Comparison of ENCODE assay signal across 9 mouse cellular contexts in genomic region chr11:70024151-70024514, GRCm38 (mm10). TPM values are rescaled to one million over a fixed set of nuclear protein-coding genes. Genes with fewer than 3 reads are reported as not detected.
DNase-seq lines count a peak whose midpoint lies in the region; ATAC-seq lines count a peak whose summit lies in the region.
"Had no signal": no experiment of that assay in that cellular context is flagged by ENCODE, and none has a peak within 500 bp of the region (broad histone marks: within the 10 kb centered on the region; RNA-seq: fewer than 3 reads in every experiment).

No protein-coding gene starts in this region.

- H3K4me2 ChIP-seq in lung, embryonic 15.5 days = peak overlapping the region; percentile 59
- peak overlapping the region; percentile 58 for H3K4me2 ChIP-seq in liver, embryonic 12.5 days
- H3K4me2 ChIP-seq in stomach, embryonic 16.5 days (ENCODE audit: low read depth, low read length) = peak overlapping the region; percentile 57

- peaks cover 80% of the 10 kb centered on the region for H3K4me1 ChIP-seq in lung, embryonic 15.5 days
- H3K4me1 ChIP-seq in liver, embryonic 12.5 days = peaks cover 80% of the 10 kb centered on the region
- peaks cover 58% of the 10 kb centered on the region for H3K4me1 ChIP-seq in stomach, embryonic 16.5 days (ENCODE audit: control insufficient read depth, insufficient read depth, low read length)

- peak overlapping the region; percentile 18; the same call in 1 of the 2 replicates for H3K9ac ChIP-seq in lung, embryonic 15.5 days
- no peak overlapping the region for H3K9ac ChIP-seq in liver, embryonic 12.5 days
- H3K9ac ChIP-seq in stomach, embryonic 16.5 days (ENCODE audit: low read length) = peak overlapping the region; percentile 66

- H3K27ac ChIP-seq in lung, embryonic 15.5 days = 0 out of 2 replicates have a peak overlapping the region, but pooled peaks have one; percentile 10
- H3K27ac ChIP-seq in liver, embryonic 12.5 days = no peak overlapping the region
- H3K27ac ChIP-seq in stomach, embryonic 16.5 days (ENCODE audit: low read length) = peak overlapping the region; percentile 34

- WGBS in lung, embryonic 15.5 days = 16% methylated on average over 6 of the region's 6 CpGs
- WGBS in liver, embryonic 12.5 days (ENCODE audit: insufficient replicate concordance) = 15% methylated on average over 6 of the region's 6 CpGs
- 15% methylated on average over 6 of the region's 6 CpGs for WGBS in stomach, embryonic 16.5 days

- H3K9me3 ChIP-seq in lung, embryonic 15.5 days = no peaks in the 10 kb centered on the region
- H3K9me3 ChIP-seq in liver, embryonic 12.5 days (replicated peaks) = no peaks in the 10 kb centered on the region
- H3K9me3 ChIP-seq in stomach, embryonic 16.5 days (replicated peaks; ENCODE audit: control insufficient read depth, low read length) = no peaks in the 10 kb centered on the region

- peak overlapping the region; percentile 35 for H3K4me3 ChIP-seq in lung, embryonic 15.5 days
- peak overlapping the region; percentile 8; the same call in 1 of the 2 replicates for H3K4me3 ChIP-seq in liver, embryonic 12.5 days
- H3K4me3 ChIP-seq in stomach, embryonic 16.5 days (replicated peaks; ENCODE audit: low read length) = peak overlapping the region; percentile 41

- peaks cover 6% of the 10 kb centered on the region; the same call in 1 of the 2 replicates for H3K27me3 ChIP-seq in lung, embryonic 15.5 days
- H3K27me3 ChIP-seq in liver, embryonic 12.5 days (replicated peaks) = peaks cover 68% of the 10 kb centered on the region
- no peaks in the 10 kb centered on the region for H3K27me3 ChIP-seq in stomach, embryonic 16.5 days (ENCODE audit: control insufficient read depth, insufficient read depth, low read length)

- DNase-seq in cerebellum, adult 11-12 months = peak; percentile 52
- no peak for DNase-seq in lung, postnatal 4 days
- no peak for DNase-seq in natural killer cell, adult 2 months (ENCODE audit: low spot score in 2 of 2)
- no peak for DNase-seq in embryo, embryonic 10 days (ENCODE audit: low spot score)

- no peak for ATAC-seq in cerebellum, adult (ENCODE audit: insufficient number of reproducible peaks, low FRiP score, low TSS enrichment)
- no peak for ATAC-seq in lung, embryonic 15.5 days (ENCODE audit: borderline replicate concordance, extremely low read depth, low FRiP score, low TSS enrichment)
- ATAC-seq in liver, embryonic 12.5 days = no peak
- no peak for ATAC-seq in stomach, embryonic 16.5 days (ENCODE audit: insufficient read depth, low FRiP score)

- no peaks in the 10 kb centered on the region for H3K36me3 ChIP-seq in lung, embryonic 15.5 days
- no peaks in the 10 kb centered on the region for H3K36me3 ChIP-seq in liver, embryonic 12.5 days
- H3K36me3 ChIP-seq in stomach, embryonic 16.5 days (ENCODE audit: control insufficient read depth, insufficient read depth, low read length) = no peaks in the 10 kb centered on the region

RNA-seq across cellular contexts. Expression of gene Dlg4, which starts 7.4 kb away (rescaled TPM):
- polyA plus RNA-seq in lung, embryonic 15.5 days (2015; fragmentation: Nextera tagmentation; extraction: Ambion mirVana) = 5.6 and 5.9 TPM in 2 replicates
- 2.3 and 2.7 TPM in 2 replicates for polyA plus RNA-seq in liver, embryonic 12.5 days (2016; fragmentation: Nextera tagmentation; extraction: Ambion mirVana)
- 8.4 and 9.0 TPM in 2 replicates for polyA plus RNA-seq in stomach, embryonic 16.5 days (2015; fragmentation: Nextera tagmentation; extraction: Ambion mirVana)

RNA-seq across cellular contexts. Expression of gene Acadvl, which starts 8.9 kb away (rescaled TPM):
- polyA plus RNA-seq in lung, embryonic 15.5 days (2015; fragmentation: Nextera tagmentation; extraction: Ambion mirVana) = 73.9 and 81.3 TPM in 2 replicates
- polyA plus RNA-seq in liver, embryonic 12.5 days (2016; fragmentation: Nextera tagmentation; extraction: Ambion mirVana) = 89.9 and 91.3 TPM in 2 replicates
- 115 and 119 TPM in 2 replicates for polyA plus RNA-seq in stomach, embryonic 16.5 days (2015; fragmentation: Nextera tagmentation; extraction: Ambion mirVana)

RNA-seq across cellular contexts. Expression of gene Dvl2, which starts 23.7 kb away (rescaled TPM):
- 34.7 and 40.3 TPM in 2 replicates for polyA plus RNA-seq in lung, embryonic 15.5 days (2015; fragmentation: Nextera tagmentation; extraction: Ambion mirVana)
- polyA plus RNA-seq in liver, embryonic 12.5 days (2016; fragmentation: Nextera tagmentation; extraction: Ambion mirVana) = 13.4 and 13.7 TPM in 2 replicates
- 17.7 and 22.3 TPM in 2 replicates for polyA plus RNA-seq in stomach, embryonic 16.5 days (2015; fragmentation: Nextera tagmentation; extraction: Ambion mirVana)

RNA-seq across cellular contexts. Expression of gene Phf23, which starts 28.6 kb away (rescaled TPM):
- 75.0 and 78.2 TPM in 2 replicates for polyA plus RNA-seq in lung, embryonic 15.5 days (2015; fragmentation: Nextera tagmentation; extraction: Ambion mirVana)
- polyA plus RNA-seq in liver, embryonic 12.5 days (2016; fragmentation: Nextera tagmentation; extraction: Ambion mirVana) = 39.5 and 40.9 TPM in 2 replicates
- 44.3 and 47.9 TPM in 2 replicates for polyA plus RNA-seq in stomach, embryonic 16.5 days (2015; fragmentation: Nextera tagmentation; extraction: Ambion mirVana)

RNA-seq across cellular contexts. Expression of gene Asgr1, which starts 29.8 kb away (rescaled TPM):
- 0.23 and 0.29 TPM in 2 replicates for polyA plus RNA-seq in lung, embryonic 15.5 days (2015; fragmentation: Nextera tagmentation; extraction: Ambion mirVana)
- polyA plus RNA-seq in liver, embryonic 12.5 days (2016; fragmentation: Nextera tagmentation; extraction: Ambion mirVana) = 0.51 and 0.63 TPM in 2 replicates
- 0.31 TPM in 1 of 2 replicates, not detected in the other for polyA plus RNA-seq in stomach, embryonic 16.5 days (2015; fragmentation: Nextera tagmentation; extraction: Ambion mirVana)
- polyA plus RNA-seq: large intestine, adult 2 months had no signal
